Mouse (Mus musculus): ENCODE data around the gene Plcg2.

GRCm38 (mm10) chr8:117593862-117594261 lies 95.8 kb downstream of the Plcg2 start:
- no peak for TF ChIP-seq CTCF (IDR thresholded peaks at IDR 0.05; ENCODE audit: low read depth, low read length)
- no peak for TF ChIP-seq POLR2A (IDR thresholded peaks at IDR 0.05; ENCODE audit: extremely low read depth, insufficient read depth, low read length)

All from liver, adult 2 months (tissue).